Mouse (Mus musculus) limb, embryonic 15.5 days (tissue): ENCODE results near the gene Olfm1. TPM values are rescaled to one million over a fixed set of nuclear protein-coding genes. Genes with fewer than 3 reads are reported as not detected.

Experiments used
- ATAC-seq: fragments of 200-750 bp; cut with Nextera tagmentation; 2 replicates; pipeline ENCODE4 v1.8.0; 2017; ENCODE audit warnings: low read depth, moderate TSS enrichment; ENCODE audit not compliant: insufficient number of reproducible peaks, low FRiP score, low TSS enrichment
- H3K27ac ChIP-seq: fragments of 300-500 bp; sonication (generic); 2 replicates; pipeline ENCODE4 v1.5.1; 2015; ENCODE audit warnings: moderate library complexity, mild to moderate bottlenecking, inconsistent platforms
- H3K27me3 ChIP-seq: fragments of 300-500 bp; sonication (generic); 2 replicates; pipeline ENCODE4 v1.6.1; 2015; ENCODE audit warnings: inconsistent platforms
- H3K36me3 ChIP-seq: fragments of 300-500 bp; sonication (generic); 2 replicates; pipeline ENCODE4 v1.6.1; 2015; ENCODE audit warnings: inconsistent platforms
- H3K4me1 ChIP-seq: fragments of 300-500 bp; sonication (generic); 2 replicates; pipeline ENCODE4 v1.6.1; 2015; ENCODE audit warnings: inconsistent platforms
- H3K4me2 ChIP-seq: fragments of 300-500 bp; sonication (generic); 2 replicates; pipeline ENCODE4 v1.6.1; 2015; ENCODE audit warnings: mild to moderate bottlenecking, inconsistent platforms
- H3K4me3 ChIP-seq: fragments of 300-500 bp; sonication (generic); 2 replicates; pipeline ENCODE4 v1.5.1; 2015; ENCODE audit warnings: mild to moderate bottlenecking, inconsistent platforms
- H3K9ac ChIP-seq: fragments of 300-500 bp; sonication (generic); 2 replicates; pipeline ENCODE4 v1.6.1; 2015; ENCODE audit warnings: inconsistent platforms
- H3K9me3 ChIP-seq: fragments of 300-500 bp; sonication (generic); 2 replicates; pipeline ENCODE4 v1.6.1; 2016; ENCODE audit warnings: inconsistent platforms
- WGBS: fragments of 180-500 bp; shearing (Covaris S2); methylation state at CpG from one replicate; pipeline ENCODE4 v1.1.7; 2015; 5-methylcytosine and 5-hydroxymethylcytosine counted together
- polyA plus RNA-seq: library from polyadenylated mRNA; unstranded; fragments of >200 nt; fragmentation: Nextera tagmentation; extraction: Ambion mirVana; gene quantifications from 2 replicates; pipeline ENCODE4 v1.2.1, GENCODE M21; 2015

Olfm1 gene
- polyA plus RNA-seq, 1 experiment from 2014 or later: 21.2 TPM

- WGBS: 76% methylated on average over 3 of the region's 3 CpGs
- H3K27ac ChIP-seq: no peak overlapping the region
- no peaks in the 10 kb centered on the region for H3K9me3 ChIP-seq
- H3K27me3 ChIP-seq: no peaks in the 10 kb centered on the region
- no peak overlapping the region for H3K4me2 ChIP-seq
- no peak overlapping the region for H3K9ac ChIP-seq
- no peaks in the 10 kb centered on the region for H3K36me3 ChIP-seq
- H3K4me1 ChIP-seq: peaks cover 11% of the 10 kb centered on the region; the same call in 1 of the 2 replicates
- no peak for ATAC-seq
- no peak overlapping the region for H3K4me3 ChIP-seq
Measured at GRCm38 (mm10) chr2:28240920-28241319, 48.1 kb downstream of the Olfm1 start.

GRCm38 (mm10) chr2:28241520-28242221, 48.9 kb downstream of the Olfm1 start:
- Histone ChIP-seq H3K27ac (no peak overlapping the region), H3K4me3 (no peak overlapping the region), H3K36me3 (no peaks in the 10 kb centered on the region), H3K9me3 (no peaks in the 10 kb centered on the region), H3K9ac (no peak overlapping the region), H3K4me2 (no peak overlapping the region), H3K27me3 (no peaks in the 10 kb centered on the region), H3K4me1 (peaks cover 11% of the 10 kb centered on the region; the same call in 1 of the 2 replicates)
- ATAC-seq: no peak
- WGBS: 27% methylated on average over 17 of the region's 17 CpGs

GRCm38 (mm10) chr2:28242222-28242543, 49.4 kb downstream of the Olfm1 start:
- Histone ChIP-seq H3K27ac (no peak overlapping the region), H3K4me1 (peaks cover 11% of the 10 kb centered on the region; the same call in 1 of the 2 replicates), H3K27me3 (no peaks in the 10 kb centered on the region), H3K36me3 (no peaks in the 10 kb centered on the region), H3K9ac (no peak overlapping the region), H3K4me3 (no peak overlapping the region), H3K9me3 (no peaks in the 10 kb centered on the region), H3K4me2 (no peak overlapping the region)
- WGBS: 33% methylated on average over 5 of the region's 5 CpGs
- ATAC-seq: no peak

GRCm38 (mm10) chr2:28244667-28245395, 52.0 kb downstream of the Olfm1 start:
- Histone ChIP-seq H3K4me2 (no peak overlapping the region), H3K4me1 (peaks cover 11% of the 10 kb centered on the region; the same call in 1 of the 2 replicates), H3K9ac (no peak overlapping the region), H3K27me3 (no peaks in the 10 kb centered on the region), H3K27ac (no peak overlapping the region), H3K36me3 (no peaks in the 10 kb centered on the region), H3K4me3 (no peak overlapping the region), H3K9me3 (no peaks in the 10 kb centered on the region)
- WGBS: 66% methylated on average over 8 of the region's 8 CpGs
- no peak for ATAC-seq

DNA sequence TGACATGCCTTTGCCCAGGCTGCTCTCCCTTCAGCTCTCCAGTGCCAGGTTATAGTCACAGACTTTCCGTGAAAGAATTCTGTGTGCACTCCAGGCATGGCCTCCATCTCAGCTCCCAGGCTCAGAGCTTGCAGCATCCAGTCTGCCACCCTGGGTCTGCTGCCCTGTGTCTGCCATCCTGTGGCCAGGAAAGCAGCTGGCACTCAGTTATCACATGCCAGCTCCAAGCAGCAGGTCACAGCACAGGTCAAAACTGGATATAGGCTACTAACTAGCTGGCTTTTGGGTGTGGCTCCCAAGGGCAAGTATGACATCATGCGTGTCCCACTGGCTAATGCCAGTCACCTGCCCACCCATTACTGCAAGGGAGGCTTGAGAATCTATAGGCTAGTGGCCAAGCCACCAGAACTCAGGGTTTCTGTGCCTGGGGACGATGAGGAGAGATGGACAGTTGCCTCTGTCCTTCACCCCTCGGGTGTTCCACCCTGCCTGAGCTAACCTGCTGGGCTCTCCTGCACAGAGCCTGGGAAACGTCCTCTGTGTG, 53.4 kb downstream of the Olfm1 start:
- H3K27ac ChIP-seq: no peak overlapping the region
- no peaks in the 10 kb centered on the region for H3K9me3 ChIP-seq
- H3K4me2 ChIP-seq: no peak overlapping the region
- 70% methylated on average over 5 of the region's 5 CpGs for WGBS
- ATAC-seq: no peak
- no peaks in the 10 kb centered on the region for H3K36me3 ChIP-seq
- no peak overlapping the region for H3K9ac ChIP-seq
- H3K27me3 ChIP-seq: no peaks in the 10 kb centered on the region
- no peak overlapping the region for H3K4me3 ChIP-seq
- peaks cover 11% of the 10 kb centered on the region; the same call in 1 of the 2 replicates for H3K4me1 ChIP-seq

DNA sequence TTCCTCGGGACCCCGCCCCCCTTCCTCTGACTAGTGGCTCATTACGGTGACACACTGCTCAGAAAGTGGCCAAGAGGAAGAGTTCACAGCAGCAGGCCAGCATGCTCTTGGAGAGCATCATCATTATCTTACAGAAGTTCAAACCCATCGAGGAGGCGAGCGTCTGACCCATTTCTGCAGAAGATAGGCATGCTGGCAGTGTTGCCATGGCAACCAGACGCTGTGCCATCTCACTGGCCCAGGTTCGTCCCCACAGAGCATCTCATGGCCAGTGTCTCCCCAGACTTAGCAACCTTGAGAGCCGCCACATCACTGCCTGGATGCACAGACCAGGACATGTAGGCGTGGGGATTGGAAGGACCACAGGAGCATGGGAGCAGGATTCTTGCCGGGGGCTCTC, 54.3 kb downstream of the Olfm1 start:
- Histone ChIP-seq H3K4me2 (no peak overlapping the region), H3K27me3 (no peaks in the 10 kb centered on the region), H3K9ac (no peak overlapping the region), H3K4me1 (peaks cover 4% of the 10 kb centered on the region; the same call in 1 of the 2 replicates), H3K9me3 (no peaks in the 10 kb centered on the region), H3K4me3 (no peak overlapping the region), H3K36me3 (no peaks in the 10 kb centered on the region), H3K27ac (no peak overlapping the region)
- no peak for ATAC-seq
- WGBS: 86% methylated on average over 11 of the region's 11 CpGs

DNA sequence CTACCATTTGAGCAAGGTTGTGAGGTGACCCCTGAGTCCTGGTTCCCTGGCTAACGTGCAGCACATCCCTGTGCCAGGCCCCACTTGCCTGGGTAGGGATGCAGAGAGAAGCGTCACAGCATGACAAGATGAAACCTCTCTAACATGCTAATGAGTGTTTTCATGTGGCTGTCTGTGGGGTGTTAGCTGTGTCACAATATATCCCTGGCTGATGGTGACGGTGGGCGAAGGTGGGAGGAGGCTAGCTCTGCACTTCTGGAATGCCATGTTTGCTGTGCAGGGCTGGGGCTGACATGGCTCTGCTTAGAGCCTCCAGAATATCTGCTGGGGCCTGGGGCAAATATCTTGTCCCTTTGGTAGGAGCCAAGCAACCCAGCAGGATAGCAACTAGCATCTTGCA, 59.8 kb downstream of the Olfm1 start:
- Histone ChIP-seq H3K9ac (no peak overlapping the region), H3K9me3 (no peaks in the 10 kb centered on the region), H3K27me3 (no peaks in the 10 kb centered on the region), H3K36me3 (no peaks in the 10 kb centered on the region), H3K4me2 (no peak overlapping the region), H3K4me1 (no peaks in the 10 kb centered on the region), H3K27ac (no peak overlapping the region), H3K4me3 (no peak overlapping the region)
- no peak for ATAC-seq
- WGBS: 74% methylated on average over 4 of the region's 4 CpGs

DNA sequence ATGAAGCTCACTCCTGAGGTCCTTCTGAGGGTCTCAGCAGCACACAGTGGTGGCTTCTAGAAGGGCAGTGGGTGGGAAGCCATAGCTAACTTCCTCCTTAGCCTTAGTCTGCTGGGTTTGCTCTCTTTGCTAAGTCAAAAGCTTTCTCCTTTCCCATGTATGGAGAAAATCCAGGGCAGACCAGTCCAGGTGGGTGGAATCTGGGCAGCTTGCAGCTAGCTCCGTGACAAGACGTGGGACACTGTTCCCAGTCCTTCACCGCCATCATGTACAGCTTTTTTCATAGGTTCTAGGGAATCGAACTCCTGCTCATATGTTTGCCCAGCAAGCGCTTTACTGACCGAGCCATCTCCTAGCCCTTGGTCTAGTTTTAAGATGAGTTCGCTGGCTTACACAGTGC, 63.2 kb downstream of the Olfm1 start:
- no peaks in the 10 kb centered on the region for H3K4me1 ChIP-seq
- H3K27ac ChIP-seq: no peak overlapping the region
- H3K9me3 ChIP-seq: no peaks in the 10 kb centered on the region
- H3K4me2 ChIP-seq: no peak overlapping the region
- H3K4me3 ChIP-seq: no peak overlapping the region
- H3K9ac ChIP-seq: no peak overlapping the region
- no peak for ATAC-seq
- WGBS: 90% methylated on average over 7 of the region's 7 CpGs
- no peaks in the 10 kb centered on the region for H3K36me3 ChIP-seq
- H3K27me3 ChIP-seq: no peaks in the 10 kb centered on the region

GRCm38 (mm10) chr2:28261438-28261837, 68.6 kb downstream of the Olfm1 start:
- Histone ChIP-seq H3K9me3 (no peaks in the 10 kb centered on the region), H3K4me3 (no peak overlapping the region), H3K36me3 (no peaks in the 10 kb centered on the region), H3K4me1 (no peaks in the 10 kb centered on the region), H3K9ac (no peak overlapping the region), H3K4me2 (no peak overlapping the region), H3K27ac (no peak overlapping the region), H3K27me3 (no peaks in the 10 kb centered on the region)
- no peak for ATAC-seq
- 54% methylated on average over 3 of the region's 3 CpGs for WGBS

DNA sequence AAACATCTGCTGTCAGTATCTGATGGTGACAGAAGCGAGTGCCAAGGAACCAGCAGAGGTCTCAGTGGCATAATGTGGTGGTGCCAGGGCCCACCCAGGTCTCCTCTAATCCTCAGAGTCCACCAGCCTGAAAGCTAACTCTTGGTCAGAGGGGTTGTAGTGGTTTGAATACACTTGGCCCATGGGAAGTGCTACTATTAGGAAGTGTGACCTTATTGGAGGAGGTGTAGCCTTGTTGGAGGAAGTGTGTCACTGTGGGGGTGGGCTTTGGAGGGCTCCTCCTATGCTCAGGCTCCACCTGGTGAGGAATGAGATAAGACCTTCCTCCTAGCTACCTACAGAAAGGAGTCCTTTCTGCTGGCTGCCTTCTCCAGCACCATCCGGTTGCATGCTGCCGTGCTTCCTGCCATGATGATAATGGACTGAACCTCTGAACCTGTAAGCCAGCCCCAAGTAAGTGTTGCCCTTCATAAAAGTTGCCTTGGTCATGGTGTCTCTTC, 75.0 kb downstream of the Olfm1 start:
- Histone ChIP-seq H3K4me3 (no peak overlapping the region), H3K9ac (no peak overlapping the region), H3K27me3 (no peaks in the 10 kb centered on the region), H3K27ac (no peak overlapping the region), H3K4me2 (no peak overlapping the region), H3K9me3 (no peaks in the 10 kb centered on the region), H3K4me1 (peaks cover 14% of the 10 kb centered on the region), H3K36me3 (no peaks in the 10 kb centered on the region)
- ATAC-seq: no peak
- 78% methylated on average over 3 of the region's 3 CpGs for WGBS

GRCm38 (mm10) chr2:28270561-28270960, 77.8 kb downstream of the Olfm1 start:
- H3K36me3 ChIP-seq: no peaks in the 10 kb centered on the region

More at GRCm38 (mm10) chr2:28270561-28270960, 77.8 kb downstream of the Olfm1 start:
- Histone ChIP-seq H3K9me3 (no peaks in the 10 kb centered on the region), H3K27me3 (no peaks in the 10 kb centered on the region), H3K4me2 (no peak overlapping the region), H3K4me3 (no peak overlapping the region), H3K27ac (no peak overlapping the region), H3K4me1 (peaks cover 15% of the 10 kb centered on the region), H3K9ac (no peak overlapping the region)
- ATAC-seq: no peak
- WGBS: 17% methylated on average over 4 of the region's 4 CpGs
